Mouse (Mus musculus) spleen, postnatal 36 days (tissue): Measurements from ENCODE around the gene Sobp.

Experiments used
- DNase-seq, 2 experiments: peaks; one replicate each; pipeline ENCODE4 v3.0.0; 2022; ENCODE audit warnings: low spot score in 2 of 2, mixed read lengths in 1 of 2

Gene Sobp

DNA sequence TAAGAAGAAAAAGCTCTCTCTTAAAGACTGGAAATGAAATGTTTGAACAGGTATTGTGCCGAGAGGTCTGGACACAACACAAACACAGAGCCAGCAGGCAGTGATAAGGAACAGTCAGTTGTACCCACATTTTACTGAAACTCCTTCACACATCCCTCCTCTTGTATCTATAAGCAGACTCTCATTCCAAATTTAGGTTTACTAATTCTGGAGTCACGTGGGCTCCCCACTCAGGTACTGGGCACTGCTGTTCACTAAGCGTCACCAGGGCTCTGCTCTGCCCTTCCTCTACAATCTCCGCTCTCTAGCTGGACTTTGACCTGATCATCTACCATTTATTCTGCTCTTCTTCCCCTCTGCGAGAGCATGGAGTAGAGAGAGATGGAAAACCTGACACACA, 15.4 kb downstream of the Sobp start:
- DNase-seq = no peak

DNA sequence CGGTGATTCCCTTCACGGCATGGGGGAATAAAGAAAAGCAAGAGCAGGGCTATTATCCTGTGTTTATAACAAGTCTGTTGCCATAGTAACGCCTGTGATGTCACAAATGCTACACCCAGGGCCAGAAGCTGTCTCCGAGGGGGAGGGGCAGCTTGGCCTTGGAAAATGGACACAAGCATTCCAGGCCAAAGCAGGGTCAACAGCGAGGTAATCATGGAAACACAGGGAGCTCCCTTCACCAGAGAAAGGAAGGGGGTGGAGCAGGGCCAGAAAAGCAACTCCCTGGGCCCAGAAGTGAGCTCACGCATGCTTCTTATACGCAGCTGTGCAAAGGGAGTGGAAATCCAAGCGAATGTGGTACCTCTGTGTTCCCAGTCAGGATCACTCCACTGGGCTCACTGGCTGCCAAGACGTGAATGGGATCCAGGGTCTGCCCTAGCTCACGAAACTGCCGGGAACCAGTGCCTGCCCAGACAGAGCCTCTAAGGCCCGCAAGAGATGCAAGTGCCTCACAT, 19.2 kb downstream of the Sobp start:
- no peak for DNase-seq

DNA sequence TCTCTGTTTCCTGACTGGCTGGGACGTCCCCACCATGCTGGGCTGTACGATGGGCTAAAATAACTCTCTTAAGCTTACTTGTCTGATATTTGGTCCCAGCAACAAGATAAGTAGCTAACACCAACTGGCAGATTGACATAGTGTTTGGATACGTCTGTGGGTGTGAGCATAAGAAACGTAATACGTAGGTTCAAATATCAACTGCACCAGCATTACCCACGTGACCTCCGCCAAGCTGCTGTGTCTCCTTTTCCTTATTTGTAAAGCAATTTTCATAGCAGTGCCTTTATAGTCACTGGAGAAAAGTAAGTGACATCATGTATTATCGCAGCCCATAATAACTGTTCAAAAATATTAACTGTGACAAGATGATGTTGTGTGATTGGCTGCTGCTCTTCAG, 21.7 kb downstream of the Sobp start:
- DNase-seq = no peak

DNA sequence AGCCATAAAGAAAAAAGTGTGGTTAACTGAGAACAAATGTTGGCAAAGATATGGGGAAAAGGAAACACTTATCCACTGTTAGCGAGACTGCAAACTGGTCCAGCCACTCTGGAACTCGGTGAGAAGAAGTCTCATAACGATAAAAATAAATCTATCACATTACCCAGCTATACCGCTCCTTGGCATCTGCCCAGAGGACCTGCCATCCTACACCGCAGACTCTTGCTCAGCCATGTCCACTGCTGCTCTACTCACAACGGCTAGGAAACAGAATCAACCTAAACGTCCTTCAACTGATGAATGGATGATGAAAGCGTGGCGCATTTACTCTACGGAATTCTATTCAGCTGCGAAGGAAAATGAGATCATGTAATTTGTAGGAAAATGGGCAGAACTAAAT, 25.9 kb downstream of the Sobp start:
- no peak for DNase-seq

GRCm38 (mm10) chr10:43143173-43143572, 31.2 kb downstream of the Sobp start:
- no peak for DNase-seq

GRCm38 (mm10) chr10:43134027-43134426, 40.3 kb downstream of the Sobp start:
- no peak for DNase-seq

DNA sequence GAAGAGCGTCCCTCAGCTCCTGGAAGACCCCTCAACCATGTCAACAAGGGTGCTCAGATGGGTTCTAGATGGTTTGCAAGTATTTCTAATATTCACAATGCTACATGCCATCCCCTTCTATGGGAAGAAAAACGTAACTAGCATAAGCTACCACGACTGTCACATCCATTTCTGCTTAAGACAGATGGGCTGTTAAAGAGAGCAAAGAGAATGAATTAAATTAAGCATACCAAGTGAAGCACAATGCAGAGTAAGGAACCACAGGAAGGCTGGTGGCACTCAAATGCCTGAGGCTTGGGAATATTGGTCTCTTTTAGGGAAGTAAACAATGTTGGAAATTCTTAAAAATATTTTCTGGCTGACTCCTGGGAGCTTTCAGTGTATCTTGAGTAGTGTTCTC, 45.6 kb downstream of the Sobp start:
- DNase-seq = no peak

GRCm38 (mm10) chr10:43124561-43124960, 49.8 kb downstream of the Sobp start:
- DNase-seq = no peak

GRCm38 (mm10) chr10:43124156-43124555, 50.2 kb downstream of the Sobp start:
- no peak for DNase-seq

GRCm38 (mm10) chr10:43123422-43123821, 50.9 kb downstream of the Sobp start:
- peak; percentile 3 to 8 for DNase-seq

DNA sequence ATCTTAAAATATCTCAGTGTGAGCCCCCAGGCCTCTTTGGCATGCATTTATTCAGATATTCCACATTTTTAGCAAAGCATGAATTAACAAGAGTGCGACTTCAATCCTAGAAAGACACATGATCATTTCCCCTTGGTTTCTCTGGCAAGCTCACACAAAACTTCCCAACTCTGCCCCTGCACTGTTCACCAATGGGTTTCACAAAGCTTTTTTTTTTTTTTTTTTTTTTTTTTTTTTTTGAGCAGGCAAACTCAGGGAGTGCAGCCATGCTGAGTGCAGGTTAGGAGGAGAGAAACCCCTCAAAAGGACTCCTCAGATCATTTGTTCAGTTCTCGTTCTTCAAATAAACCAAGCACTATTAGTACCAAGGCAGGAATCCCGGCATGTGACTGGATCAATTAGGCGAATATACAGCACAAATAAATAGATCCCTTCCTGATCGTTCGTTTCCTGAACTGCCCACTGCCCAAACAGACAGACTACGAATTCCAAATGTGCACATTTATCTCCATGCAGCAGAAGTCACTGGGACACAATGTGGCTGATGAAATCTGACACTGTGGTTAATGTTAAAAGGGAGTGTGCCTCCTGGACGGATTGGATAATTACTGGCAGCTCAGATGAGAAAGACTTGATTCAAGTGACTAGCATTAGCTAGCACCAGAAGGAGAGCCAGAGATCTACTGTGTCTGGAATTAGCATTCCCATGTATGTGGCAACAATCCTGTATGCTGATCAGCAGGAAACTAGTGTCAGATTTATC, 53.5 kb downstream of the Sobp start:
- DNase-seq = no peak

GRCm38 (mm10) chr10:43116083-43116927, 58.0 kb downstream of the Sobp start:
- DNase-seq = no peak

DNA sequence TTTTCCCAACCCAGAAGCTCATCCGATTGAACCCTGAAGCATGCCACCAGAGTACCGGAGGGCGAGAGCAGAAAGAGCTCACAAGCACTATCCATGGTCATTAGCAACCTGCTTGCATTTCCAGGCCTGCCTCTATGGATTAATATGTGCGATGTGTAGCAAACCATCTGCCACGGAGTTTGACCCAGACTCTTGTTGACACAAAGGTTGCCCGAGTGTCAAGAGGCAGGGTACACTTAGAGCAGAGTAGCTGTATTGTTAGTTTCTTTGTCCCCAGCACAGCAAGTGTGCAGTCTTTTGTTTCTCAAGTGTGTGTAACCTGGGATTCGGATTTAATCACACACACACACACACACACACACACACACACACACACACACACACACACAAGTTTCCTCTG, 62.0 kb downstream of the Sobp start:
- DNase-seq = no peak

GRCm38 (mm10) chr10:43106616-43107015, 67.7 kb downstream of the Sobp start:
- DNase-seq = no peak

DNA sequence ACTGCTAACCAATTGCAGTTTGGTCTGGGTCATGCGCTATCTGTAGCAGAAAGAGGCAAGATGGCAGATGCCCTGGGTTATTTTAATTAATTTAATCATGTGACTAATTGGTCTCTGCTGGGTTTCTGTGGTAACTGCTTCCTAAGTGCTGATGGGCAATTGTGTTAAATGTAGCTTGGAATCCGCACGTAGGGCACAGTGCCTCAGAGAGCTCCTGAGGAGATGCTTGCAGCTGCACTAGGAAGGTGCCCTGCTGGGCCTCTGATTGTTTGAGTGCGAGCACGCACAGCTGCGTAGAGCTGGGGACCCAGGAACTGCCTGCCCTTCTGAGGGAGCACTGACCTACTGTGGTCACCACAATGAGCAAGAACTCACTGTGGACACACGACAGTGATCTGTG, 68.1 kb downstream of the Sobp start:
- no peak for DNase-seq

GRCm38 (mm10) chr10:43100513-43100912, 73.8 kb downstream of the Sobp start:
- DNase-seq = no peak

GRCm38 (mm10) chr10:43099229-43099628, 75.1 kb downstream of the Sobp start:
- no peak for DNase-seq

DNA sequence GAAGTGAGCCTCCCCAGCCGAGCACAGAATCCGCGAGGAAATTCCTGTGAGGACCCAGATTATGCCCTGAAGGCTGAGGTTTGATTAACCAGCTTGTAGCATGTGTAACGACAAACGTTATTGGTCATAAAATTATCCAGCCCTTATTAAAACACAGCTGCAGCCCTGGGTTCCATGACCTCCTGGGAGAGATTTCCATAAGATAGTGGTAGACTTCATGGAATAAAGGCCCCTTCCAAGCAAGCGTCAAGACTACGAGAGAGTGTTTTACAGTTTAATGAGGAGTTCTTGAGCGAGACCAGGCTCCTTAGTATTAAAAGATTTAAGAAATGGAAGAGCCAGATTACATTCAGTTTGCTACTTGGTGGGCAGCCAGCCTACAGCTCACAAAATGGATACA, 76.6 kb downstream of the Sobp start:
- DNase-seq = no peak

DNA sequence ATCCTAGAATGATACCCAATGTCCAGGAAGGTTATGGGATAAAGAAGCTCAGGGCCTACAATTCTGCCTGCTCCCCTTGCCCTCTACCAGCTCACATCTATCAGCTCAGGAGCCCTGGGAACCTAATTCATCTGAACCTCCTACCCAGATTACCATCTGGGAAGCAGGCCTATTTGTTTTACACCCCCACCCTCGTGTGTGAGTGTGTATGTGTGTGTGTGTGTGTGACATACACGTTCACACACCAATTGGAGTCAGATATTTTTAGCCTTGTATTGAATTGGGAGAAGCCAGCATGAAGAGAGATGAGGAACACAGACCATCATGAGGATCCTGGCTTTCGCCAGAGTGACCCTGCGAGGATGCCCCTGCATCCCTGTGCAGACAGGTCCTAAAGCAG, 77.7 kb downstream of the Sobp start:
- no peak for DNase-seq

DNA sequence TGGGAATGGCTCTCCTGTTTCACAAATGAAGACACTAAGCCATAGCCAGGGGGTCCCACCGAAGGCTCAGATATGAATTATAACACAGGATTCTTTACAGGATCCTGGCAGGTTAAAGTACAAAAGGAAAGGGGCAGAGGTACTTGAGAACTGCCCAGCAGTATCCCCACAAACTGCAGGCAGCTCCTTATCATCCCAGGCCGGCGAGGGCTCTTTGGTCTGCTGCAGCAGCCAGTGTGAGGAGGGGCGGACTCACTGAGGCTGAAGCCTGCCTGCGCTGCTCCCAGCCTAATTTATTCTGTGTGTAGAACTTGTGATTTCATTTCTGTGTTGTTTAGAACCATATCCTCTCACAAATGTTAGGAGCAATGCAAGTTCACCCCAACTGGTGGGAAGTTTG, 79.8 kb downstream of the Sobp start:
- no peak for DNase-seq

DNA sequence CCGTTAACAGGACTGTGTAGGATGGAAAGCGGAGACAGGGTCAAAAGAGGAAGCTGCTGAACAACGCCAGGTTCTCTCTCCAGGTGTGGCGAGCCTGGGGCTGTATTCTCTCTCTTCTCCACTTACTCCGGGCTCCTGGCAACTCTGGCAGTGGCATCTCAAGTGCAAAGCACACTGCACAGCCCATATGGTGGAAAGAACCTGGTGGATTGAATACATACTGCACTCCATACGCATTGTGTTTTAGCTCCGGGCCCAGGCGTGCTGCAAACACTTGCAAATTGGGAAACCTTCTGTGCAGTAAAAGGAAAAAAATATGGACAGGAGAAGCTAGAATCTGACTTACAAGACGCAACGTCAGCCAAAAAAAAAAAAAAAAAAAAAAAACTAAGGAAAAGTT, 80.9 kb downstream of the Sobp start:
- DNase-seq = no peak

- DNase-seq = no peak
Observed at GRCm38 (mm10) chr10:43090040-43090439, 84.3 kb downstream of the Sobp start.

GRCm38 (mm10) chr10:43087421-43087820, 86.9 kb downstream of the Sobp start:
- no peak for DNase-seq
